ENCODE assay signal across 12 mouse cellular contexts in genomic region chr4:141602523-141603223, GRCm38 (mm10). TPM values are rescaled to one million over a fixed set of nuclear protein-coding genes. Genes with fewer than 3 reads are reported as not detected.
DNase-seq lines count a peak whose midpoint lies in the region; ATAC-seq and TF ChIP-seq lines count a peak whose summit lies in the region.
"Had no signal": no experiment of that assay in that cellular context is flagged by ENCODE, and none has a peak within 500 bp of the region (broad histone marks: within the 10 kb centered on the region; RNA-seq: fewer than 3 reads in every experiment).

No protein-coding gene starts in this region.

- H3K27me3 ChIP-seq in lung, embryonic 14.5 days (ENCODE audit: insufficient read depth, low read length): no peaks in the 10 kb centered on the region
- no peaks in the 10 kb centered on the region for H3K27me3 ChIP-seq in heart, embryonic 14.5 days (ENCODE audit: control insufficient read depth, insufficient read depth, low read length)
- H3K27me3 ChIP-seq in midbrain, embryonic 14.5 days (ENCODE audit: control insufficient read depth, insufficient read depth, low read length): no peaks in the 10 kb centered on the region
- peaks cover 42% of the 10 kb centered on the region for H3K27me3 ChIP-seq in midbrain, embryonic 10.5 days (ENCODE audit: low read depth, poor library complexity, severe bottlenecking)

- no peak for ATAC-seq in lung, embryonic 14.5 days (ENCODE audit: insufficient read depth)
- ATAC-seq in common myeloid progenitor, adult 5-6 weeks (replicated peaks; ENCODE audit: low read depth, poor library complexity, severe bottlenecking): 0 out of 2 replicates have a peak, but pooled peaks have one; percentile 33
- ATAC-seq in heart, embryonic 14.5 days (ENCODE audit: insufficient number of reproducible peaks, insufficient read depth, low FRiP score, low read depth): no peak
- no peak for ATAC-seq in midbrain, embryonic 14.5 days (ENCODE audit: low FRiP score, low TSS enrichment)

- no peaks in the 10 kb centered on the region for H3K36me3 ChIP-seq in lung, embryonic 14.5 days (ENCODE audit: insufficient read depth)
- no peaks in the 10 kb centered on the region for H3K36me3 ChIP-seq in heart, embryonic 14.5 days (ENCODE audit: control insufficient read depth, insufficient read depth, low read length)
- no peaks in the 10 kb centered on the region for H3K36me3 ChIP-seq in midbrain, embryonic 14.5 days (ENCODE audit: control insufficient read depth, insufficient read depth, low read length)
- H3K36me3 ChIP-seq in midbrain, embryonic 10.5 days: no peaks in the 10 kb centered on the region

- 68% methylated on average over 11 of the region's 11 CpGs for WGBS in lung, embryonic 14.5 days
- 56% methylated on average over 11 of the region's 11 CpGs for WGBS in heart, embryonic 14.5 days
- 85% methylated on average over 11 of the region's 11 CpGs for WGBS in midbrain, embryonic 14.5 days
- WGBS in midbrain, embryonic 10.5 days: 84% methylated on average over 11 of the region's 11 CpGs

- no peak for DNase-seq in lung, embryonic 14.5 days
- DNase-seq in lung, postnatal 14 days: no peak
- DNase-seq in kidney, postnatal 4 days: peak; percentile 51 to 61
- no peak for DNase-seq in midbrain, embryonic 14.5 days
- no peak for DNase-seq in thymus, adult 18-20 months
- no peak for DNase-seq in midbrain, embryonic 10.5 days (ENCODE audit: low spot score)
- DNase-seq: cerebellum, adult 11-12 months; thymus, adult 2 months had no signal

- no peak overlapping the region for H3K4me3 ChIP-seq in lung, embryonic 14.5 days (ENCODE audit: low read depth, low read length)
- no peak overlapping the region for H3K4me3 ChIP-seq in heart, embryonic 14.5 days (ENCODE audit: control insufficient read depth in 1 of 2, insufficient read depth in 1 of 2, low read depth in 1 of 2, low read length in 2 of 2)
- H3K4me3 ChIP-seq in midbrain, embryonic 14.5 days (replicated peaks; ENCODE audit: low read depth, low read length): no peak overlapping the region
- no peak overlapping the region for H3K4me3 ChIP-seq in midbrain, embryonic 10.5 days

- no peak overlapping the region for H3K4me2 ChIP-seq in lung, embryonic 14.5 days
- H3K4me2 ChIP-seq in heart, embryonic 14.5 days (ENCODE audit: low read length): no peak overlapping the region
- H3K4me2 ChIP-seq in midbrain, embryonic 14.5 days (ENCODE audit: low read length): no peak overlapping the region
- H3K4me2 ChIP-seq: hindbrain, embryonic 14.5 days had no signal

- no peaks in the 10 kb centered on the region for H3K9me3 ChIP-seq in lung, embryonic 14.5 days (ENCODE audit: low read depth, low read length)
- H3K9me3 ChIP-seq in heart, embryonic 14.5 days (ENCODE audit: control insufficient read depth, low read length): peaks cover 3% of the 10 kb centered on the region; the same call in 1 of the 2 replicates
- no peaks in the 10 kb centered on the region for H3K9me3 ChIP-seq in midbrain, embryonic 14.5 days (ENCODE audit: control insufficient read depth, low read length)
- H3K9me3 ChIP-seq in midbrain, embryonic 10.5 days (replicated peaks): no peaks in the 10 kb centered on the region

- TF ChIP-seq CTCF in lung, embryonic 14.5 days (IDR thresholded peaks at IDR 0.05; ENCODE audit: low read depth): peak; percentile 28; the same call in 1 of the 2 replicates

- peaks cover 27% of the 10 kb centered on the region for H3K4me1 ChIP-seq in lung, embryonic 14.5 days (ENCODE audit: insufficient read depth)
- peaks cover 34 to 49% of the 10 kb centered on the region in 2 experiments for H3K4me1 ChIP-seq in heart, embryonic 14.5 days (ENCODE audit: control insufficient read depth in 2 of 2, insufficient read depth in 2 of 2, low read length in 2 of 2)
- H3K4me1 ChIP-seq in midbrain, embryonic 14.5 days (ENCODE audit: control insufficient read depth, insufficient read depth, low read length): peaks cover 19% of the 10 kb centered on the region
- peaks cover 41% of the 10 kb centered on the region for H3K4me1 ChIP-seq in midbrain, embryonic 10.5 days

- H3K27ac ChIP-seq in lung, embryonic 14.5 days (ENCODE audit: low read depth): no peak overlapping the region
- H3K27ac ChIP-seq in heart, embryonic 14.5 days (replicated peaks in 1 of 2; ENCODE audit: control insufficient read depth in 1 of 2, insufficient read depth in 1 of 2, low read depth in 2 of 2, low read length in 2 of 2): peak overlapping the region; percentile 55 to 59
- no peak overlapping the region for H3K27ac ChIP-seq in midbrain, embryonic 14.5 days (replicated peaks; ENCODE audit: low read depth, low read length)
- no peak overlapping the region for H3K27ac ChIP-seq in midbrain, embryonic 10.5 days (replicated peaks)
- H3K27ac ChIP-seq: hindbrain, embryonic 14.5 days had no signal

- no peak overlapping the region for H3K9ac ChIP-seq in lung, embryonic 14.5 days
- no peak overlapping the region for H3K9ac ChIP-seq in heart, embryonic 14.5 days (ENCODE audit: low read length)
- no peak overlapping the region for H3K9ac ChIP-seq in midbrain, embryonic 14.5 days (replicated peaks; ENCODE audit: low read length)
- H3K9ac ChIP-seq: hindbrain, embryonic 14.5 days had no signal

RNA-seq across cellular contexts. Expression of gene Fblim1, which starts 3.2 kb away (rescaled TPM):
- 83.6 and 89.2 TPM in 2 replicates for polyA plus RNA-seq in lung, embryonic 14.5 days (2014; fragmentation: Nextera tagmentation; extraction: Ambion mirVana)
- not detected in 2 replicates for total RNA-seq in common myeloid progenitor, adult 5-6 weeks (2017)
- 45.2 and 45.7 TPM in 2 replicates for polyA plus RNA-seq in heart, embryonic 14.5 days (2014; fragmentation: Nextera tagmentation; extraction: Ambion mirVana)
- 32.6 and 34.2 TPM in 2 replicates for polyA plus RNA-seq in midbrain, embryonic 14.5 days (2014; fragmentation: Nextera tagmentation; extraction: Ambion mirVana)
- polyA plus RNA-seq in midbrain, embryonic 10.5 days (2016; fragmentation: Nextera tagmentation; extraction: Ambion mirVana): 24.5 and 27.5 TPM in 2 replicates

RNA-seq across cellular contexts. Expression of gene Tmem82, which starts 15.8 kb away (rescaled TPM):
- polyA plus RNA-seq in lung, embryonic 14.5 days (2014; fragmentation: Nextera tagmentation; extraction: Ambion mirVana): 0.38 and 0.50 TPM in 2 replicates
- total RNA-seq in common myeloid progenitor, adult 5-6 weeks (2017): 0.29 and 0.32 TPM in 2 replicates
- polyA plus RNA-seq in heart, embryonic 14.5 days (2014; fragmentation: Nextera tagmentation; extraction: Ambion mirVana): 0.19 and 0.43 TPM in 2 replicates
- 0.08 and 0.16 TPM in 2 replicates for polyA plus RNA-seq in midbrain, embryonic 14.5 days (2014; fragmentation: Nextera tagmentation; extraction: Ambion mirVana)
- polyA plus RNA-seq in midbrain, embryonic 10.5 days (2016; fragmentation: Nextera tagmentation; extraction: Ambion mirVana): 0.98 and 1.3 TPM in 2 replicates
- polyA plus RNA-seq: hindbrain, embryonic 14.5 days had no signal

RNA-seq across cellular contexts. Expression of gene Slc25a34, which starts 20.9 kb away (rescaled TPM):
- not detected in 2 replicates for polyA plus RNA-seq in lung, embryonic 14.5 days (2014; fragmentation: Nextera tagmentation; extraction: Ambion mirVana)
- total RNA-seq in common myeloid progenitor, adult 5-6 weeks (2017): 0.09 TPM in 1 of 2 replicates, not detected in the other
- 0.09 and 0.19 TPM in 2 replicates for polyA plus RNA-seq in heart, embryonic 14.5 days (2014; fragmentation: Nextera tagmentation; extraction: Ambion mirVana)
- polyA plus RNA-seq in midbrain, embryonic 14.5 days (2014; fragmentation: Nextera tagmentation; extraction: Ambion mirVana): 0.11 TPM in 1 of 2 replicates, not detected in the other
- 0.05 TPM in 1 of 2 replicates, not detected in the other for polyA plus RNA-seq in midbrain, embryonic 10.5 days (2016; fragmentation: Nextera tagmentation; extraction: Ambion mirVana)
- polyA plus RNA-seq: hindbrain, embryonic 14.5 days; neural tube, embryonic 14.5 days had no signal

Comparison
In these comparisons a context has a peak if more than half of its experiments do, and no peak if none do; other contexts are left out.
1. DNase-seq: peak in kidney, postnatal 4 days (2 of 2); none in lung, embryonic 14.5 days (single experiment), lung, postnatal 14 days (single experiment), midbrain, embryonic 14.5 days (single experiment), thymus, adult 18-20 months (0 of 2) and midbrain, embryonic 10.5 days (single experiment).
2. H3K27ac ChIP-seq: peak in heart, embryonic 14.5 days (2 of 2); none in lung, embryonic 14.5 days (single experiment), midbrain, embryonic 14.5 days (single experiment) and midbrain, embryonic 10.5 days (single experiment).